Mouse (Mus musculus): ENCODE data around the gene Htt. TPM values are rescaled to one million over a fixed set of nuclear protein-coding genes. Genes with fewer than 3 reads are reported as not detected.

Gene Htt
- total RNA-seq, 4 experiments from 2014 or later: 12.1 to 13.2 (median 12.4) TPM

GRCm38 (mm10) chr5:34889252-34889651 lies 127.7 kb downstream of the Htt start:
- no peak for DNase-seq (ENCODE audit: low spot score)

- no peak for DNase-seq (ENCODE audit: low spot score)
Measured at GRCm38 (mm10) chr5:34896697-34897453, 135.3 kb downstream of the Htt start.

GRCm38 (mm10) chr5:34899787-34900469 lies 138.4 kb downstream of the Htt start:
- DNase-seq (ENCODE audit: low spot score): no peak

GRCm38 (mm10) chr5:34902371-34902770 lies 140.8 kb downstream of the Htt start:
- no peak for DNase-seq (ENCODE audit: low spot score)

GRCm38 (mm10) chr5:34902811-34903385 lies 141.4 kb downstream of the Htt start:
- peak; percentile 13 for DNase-seq (ENCODE audit: low spot score)

GRCm38 (mm10) chr5:34904412-34904811 lies 142.9 kb downstream of the Htt start:
- no peak for DNase-seq (ENCODE audit: low spot score)

- no peak for DNase-seq (ENCODE audit: low spot score)
Measured at GRCm38 (mm10) chr5:34907230-34907629, 145.7 kb downstream of the Htt start.

- DNase-seq (ENCODE audit: low spot score): no peak
Measured at GRCm38 (mm10) chr5:34907910-34908725, 146.6 kb downstream of the Htt start, which contains the start of gene Msantd1. Gene Msantd1, plus strand, starts transcription at chr5:34908012.

- DNase-seq (ENCODE audit: low spot score): no peak
Measured at GRCm38 (mm10) chr5:34908726-34909633, 147.4 kb downstream of the Htt start.

- DNase-seq (ENCODE audit: low spot score): no peak
Measured at GRCm38 (mm10) chr5:34909634-34910503, 148.3 kb downstream of the Htt start.

- DNase-seq (ENCODE audit: low spot score): no peak
Measured at GRCm38 (mm10) chr5:34910504-34910815, 148.9 kb downstream of the Htt start.

- DNase-seq (ENCODE audit: low spot score): peak; percentile 79
Measured at GRCm38 (mm10) chr5:34915801-34916200, 154.3 kb downstream of the Htt start.

- DNase-seq (ENCODE audit: low spot score): no peak
Measured at GRCm38 (mm10) chr5:34917234-34917655, 155.7 kb downstream of the Htt start.

- DNase-seq (ENCODE audit: low spot score): no peak
Measured at GRCm38 (mm10) chr5:34918785-34919184, 157.2 kb downstream of the Htt start.

GRCm38 (mm10) chr5:34922531-34922930 lies 161.0 kb downstream of the Htt start:
- no peak for DNase-seq (ENCODE audit: low spot score)

- no peak for DNase-seq (ENCODE audit: low spot score)
Measured at GRCm38 (mm10) chr5:34923920-34924319, 162.4 kb downstream of the Htt start.

- DNase-seq (ENCODE audit: low spot score): no peak
Measured at GRCm38 (mm10) chr5:34924519-34924918, 163.0 kb downstream of the Htt start.

GRCm38 (mm10) chr5:34927648-34928047 lies 166.1 kb downstream of the Htt start:
- DNase-seq (ENCODE audit: low spot score): no peak

- DNase-seq (ENCODE audit: low spot score): no peak
Measured at GRCm38 (mm10) chr5:34930151-34930975, 168.8 kb downstream of the Htt start.
